Mouse (Mus musculus): ENCODE measurements around the gene A130010J15Rik. TPM values are rescaled to one million over a fixed set of nuclear protein-coding genes. Genes with fewer than 3 reads are reported as not detected.

Gene A130010J15Rik
- not detected in 2 replicates for polyA plus RNA-seq (2012)

DNA sequence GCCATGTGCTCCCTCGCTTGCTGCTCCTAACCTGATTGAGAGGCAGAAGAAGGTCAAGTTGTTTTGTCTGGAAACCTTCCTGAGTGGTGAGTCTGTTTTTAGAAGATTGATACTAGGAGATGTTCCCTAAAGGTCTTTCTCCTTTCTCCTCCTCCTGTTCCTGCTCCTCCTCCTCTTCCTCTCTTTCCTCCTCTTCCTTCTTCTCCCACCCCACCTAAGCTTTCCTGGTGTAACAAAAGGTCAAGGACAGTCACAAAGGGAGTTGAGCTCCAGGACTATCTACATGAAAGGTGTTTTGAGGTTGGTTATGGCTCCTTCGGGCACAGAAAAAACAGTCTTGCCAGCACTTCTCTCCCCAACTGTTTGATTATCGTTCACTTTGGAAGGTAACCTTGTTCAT lies at the start of gene A130010J15Rik:
A130010J15Rik (plus strand) TSS at position 301 of the 400 bp plus-strand sequence.
- H3K36me3 ChIP-seq (ENCODE audit: control insufficient read depth), result no peaks in the 10 kb centered on the region; the same call in 1 of the 2 replicates
- H3K27me3 ChIP-seq (ENCODE audit: control insufficient read depth), result peaks cover 3% of the 10 kb centered on the region; the same call in 1 of the 2 replicates
- TF ChIP-seq GATA1 (IDR thresholded peaks at IDR 0.05; ENCODE audit: low read length) (no peak), TAL1 (IDR thresholded peaks at IDR 0.05; ENCODE audit: low read length) (no peak)
- H3K4me1 ChIP-seq (ENCODE audit: control insufficient read depth), result peaks cover 9% of the 10 kb centered on the region
- H3K4me3 ChIP-seq (replicated peaks), result no peak within 1 kb of the TSS
- H3K9me3 ChIP-seq (ENCODE audit: control insufficient read depth, low read length), result no peaks in the 10 kb centered on the region

- Histone ChIP-seq H3K4me3 (replicated peaks) (no peak overlapping the region), H3K9me3 (ENCODE audit: control insufficient read depth, low read length) (no peaks in the 10 kb centered on the region), H3K4me1 (ENCODE audit: control insufficient read depth) (peaks cover 2% of the 10 kb centered on the region; the same call in 1 of the 2 replicates), H3K36me3 (ENCODE audit: control insufficient read depth) (peaks cover 87% of the 10 kb centered on the region), H3K27me3 (ENCODE audit: control insufficient read depth) (no peaks in the 10 kb centered on the region)
- no peak for TF ChIP-seq TAL1 (IDR thresholded peaks at IDR 0.05; ENCODE audit: low read length)
- no peak for TF ChIP-seq GATA1 (IDR thresholded peaks at IDR 0.05; ENCODE audit: low read length)
These were observed 45.1 kb upstream of the A130010J15Rik start for GRCm38 (mm10) chr1:193122793-193123192.

DNA sequence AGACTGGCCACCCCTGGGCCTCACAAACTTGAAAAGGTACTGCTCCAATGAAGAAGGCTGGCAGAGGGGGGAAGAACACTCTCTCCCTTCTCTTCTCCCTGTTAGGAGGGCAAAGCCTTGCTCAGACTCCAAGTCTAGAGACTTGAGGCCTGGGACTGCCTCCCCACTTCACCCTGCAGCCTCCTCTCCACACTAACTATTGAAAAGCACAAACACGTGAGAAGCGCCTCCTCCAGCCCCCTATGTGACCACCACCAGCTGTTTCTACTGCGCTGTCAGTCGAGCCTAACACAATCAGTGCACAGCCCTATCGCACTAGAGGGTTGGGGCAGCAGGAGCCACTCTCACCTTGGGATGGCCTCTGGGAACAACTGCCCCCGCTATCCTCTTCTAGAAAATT lies 44.6 kb upstream of the A130010J15Rik start:
- Histone ChIP-seq H3K36me3 (ENCODE audit: control insufficient read depth) (peaks cover 87% of the 10 kb centered on the region), H3K9me3 (ENCODE audit: control insufficient read depth, low read length) (no peaks in the 10 kb centered on the region), H3K4me1 (ENCODE audit: control insufficient read depth) (peaks cover 7% of the 10 kb centered on the region), H3K4me3 (replicated peaks) (no peak overlapping the region), H3K27me3 (ENCODE audit: control insufficient read depth) (no peaks in the 10 kb centered on the region)
- no peak for TF ChIP-seq GATA1 (IDR thresholded peaks at IDR 0.05; ENCODE audit: low read length)
- TF ChIP-seq TAL1 (IDR thresholded peaks at IDR 0.05; ENCODE audit: low read length), result no peak

GRCm38 (mm10) chr1:193125835-193126234 lies 42.0 kb upstream of the A130010J15Rik start:
- TF ChIP-seq TAL1 (IDR thresholded peaks at IDR 0.05; ENCODE audit: low read length) (no peak), GATA1 (IDR thresholded peaks at IDR 0.05; ENCODE audit: low read length) (no peak)
- H3K9me3 ChIP-seq (ENCODE audit: control insufficient read depth, low read length), result no peaks in the 10 kb centered on the region
- peaks cover 26% of the 10 kb centered on the region for H3K4me1 ChIP-seq (ENCODE audit: control insufficient read depth)
- H3K36me3 ChIP-seq (ENCODE audit: control insufficient read depth), result peaks cover 63% of the 10 kb centered on the region
- H3K27me3 ChIP-seq (ENCODE audit: control insufficient read depth), result no peaks in the 10 kb centered on the region
- H3K4me3 ChIP-seq (replicated peaks), result no peak overlapping the region

DNA sequence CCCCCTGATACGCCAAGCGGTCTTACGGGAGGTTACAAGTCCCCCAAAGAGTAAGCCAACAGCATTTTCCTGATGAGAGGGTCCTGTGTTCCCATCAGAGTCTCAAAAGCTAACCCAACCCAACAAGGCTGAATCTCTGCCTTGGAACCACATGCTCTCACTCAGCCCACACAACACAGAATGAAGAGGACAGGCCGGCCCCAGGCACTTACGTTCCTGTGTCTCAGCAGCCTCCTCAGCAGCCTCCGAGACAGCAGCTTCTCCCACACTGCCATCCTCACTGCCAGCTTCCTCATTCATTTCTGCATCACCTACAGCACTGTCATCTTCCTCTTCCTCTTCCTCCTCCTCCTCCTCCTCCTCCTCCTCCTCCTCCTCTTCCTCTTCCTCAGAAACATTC lies 39.8 kb upstream of the A130010J15Rik start:
- H3K4me3 ChIP-seq (replicated peaks), result no peak overlapping the region
- TF ChIP-seq TAL1 (IDR thresholded peaks at IDR 0.05; ENCODE audit: low read length), result no peak
- TF ChIP-seq GATA1 (IDR thresholded peaks at IDR 0.05; ENCODE audit: low read length), result no peak

DNA sequence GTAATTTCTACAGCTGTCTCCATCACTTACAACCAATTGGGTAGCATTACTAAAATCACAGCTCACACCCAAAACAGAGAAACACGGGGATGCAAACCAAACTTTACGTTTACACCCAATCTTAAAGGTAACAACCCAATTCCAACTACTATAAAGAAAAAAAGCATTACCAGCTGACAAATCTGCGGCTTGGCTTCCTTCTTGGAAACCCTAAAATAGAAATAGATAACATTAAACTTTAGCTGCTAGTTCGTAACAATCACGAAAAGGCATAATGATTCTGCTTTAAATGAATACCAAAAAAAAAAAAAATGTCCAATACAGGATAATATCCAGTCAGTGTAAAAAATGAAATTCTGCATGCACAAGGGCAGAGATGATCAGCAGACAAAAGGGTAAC lies 38.5 kb upstream of the A130010J15Rik start:
- Histone ChIP-seq H3K27me3 (ENCODE audit: control insufficient read depth) (no peaks in the 10 kb centered on the region), H3K36me3 (ENCODE audit: control insufficient read depth) (peaks cover 29% of the 10 kb centered on the region), H3K9me3 (ENCODE audit: control insufficient read depth, low read length) (no peaks in the 10 kb centered on the region), H3K4me1 (ENCODE audit: control insufficient read depth) (peaks cover 27% of the 10 kb centered on the region), H3K4me3 (replicated peaks) (peak overlapping the region; percentile 78)
- TF ChIP-seq GATA1 (IDR thresholded peaks at IDR 0.05; ENCODE audit: low read length) (no peak), TAL1 (IDR thresholded peaks at IDR 0.05; ENCODE audit: low read length) (no peak)

More for the DNA sequence above, 39.8 kb upstream of the A130010J15Rik start:
- H3K4me1 ChIP-seq (ENCODE audit: control insufficient read depth), result peaks cover 27% of the 10 kb centered on the region
- no peaks in the 10 kb centered on the region for H3K9me3 ChIP-seq (ENCODE audit: control insufficient read depth, low read length)
- peaks cover 41% of the 10 kb centered on the region for H3K36me3 ChIP-seq (ENCODE audit: control insufficient read depth)
- H3K27me3 ChIP-seq (ENCODE audit: control insufficient read depth), result no peaks in the 10 kb centered on the region

GRCm38 (mm10) chr1:193129786-193130455 lies 37.9 kb upstream of the A130010J15Rik start, which contains the start of gene Diexf:
Gene Diexf (minus strand): TSS chr1:193130272.
- no peaks in the 10 kb centered on the region for H3K9me3 ChIP-seq (ENCODE audit: control insufficient read depth, low read length)
- H3K4me1 ChIP-seq (ENCODE audit: control insufficient read depth), result peaks cover 25% of the 10 kb centered on the region
- TF ChIP-seq TAL1 (IDR thresholded peaks at IDR 0.05; ENCODE audit: low read length) (no peak), GATA1 (IDR thresholded peaks at IDR 0.05; ENCODE audit: low read length) (no peak)
- peak within 1 kb of the TSS; percentile 78 for H3K4me3 ChIP-seq (replicated peaks)
- peaks cover 24% of the 10 kb centered on the region for H3K36me3 ChIP-seq (ENCODE audit: control insufficient read depth)
- no peaks in the 10 kb centered on the region for H3K27me3 ChIP-seq (ENCODE audit: control insufficient read depth)

- TF ChIP-seq TAL1 (IDR thresholded peaks at IDR 0.05; ENCODE audit: low read length) (no peak), GATA1 (IDR thresholded peaks at IDR 0.05; ENCODE audit: low read length) (no peak)
- H3K9me3 ChIP-seq (ENCODE audit: control insufficient read depth, low read length), result no peaks in the 10 kb centered on the region
- peaks cover 25% of the 10 kb centered on the region for H3K4me1 ChIP-seq (ENCODE audit: control insufficient read depth)
- peak overlapping the region; percentile 78 for H3K4me3 ChIP-seq (replicated peaks)
- peaks cover 20% of the 10 kb centered on the region for H3K36me3 ChIP-seq (ENCODE audit: control insufficient read depth)
- H3K27me3 ChIP-seq (ENCODE audit: control insufficient read depth), result no peaks in the 10 kb centered on the region
These were observed 37.4 kb upstream of the A130010J15Rik start for GRCm38 (mm10) chr1:193130456-193130825.

DNA sequence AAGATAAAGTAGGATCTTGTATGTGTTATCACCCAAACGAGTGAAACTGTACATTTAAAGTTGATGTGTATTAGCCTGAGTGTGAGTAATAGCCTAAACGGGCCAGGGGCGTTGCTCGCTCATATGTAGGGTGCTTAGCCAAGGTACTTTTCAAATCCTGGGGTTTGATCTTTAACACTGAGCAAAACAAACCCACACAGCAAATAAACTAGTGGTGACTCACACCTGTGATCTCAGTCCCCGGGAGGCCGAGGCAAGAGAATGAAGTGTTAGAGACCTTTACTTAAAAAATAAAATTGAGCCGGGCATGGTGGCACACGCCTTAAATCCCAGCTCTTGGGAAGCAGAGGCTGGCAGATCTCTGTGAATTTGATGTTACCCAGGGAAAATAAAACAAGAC lies 37.0 kb upstream of the A130010J15Rik start:
- Histone ChIP-seq H3K4me1 (ENCODE audit: control insufficient read depth) (peaks cover 25% of the 10 kb centered on the region), H3K9me3 (ENCODE audit: control insufficient read depth, low read length) (no peaks in the 10 kb centered on the region), H3K36me3 (ENCODE audit: control insufficient read depth) (peaks cover 19% of the 10 kb centered on the region), H3K27me3 (ENCODE audit: control insufficient read depth) (no peaks in the 10 kb centered on the region), H3K4me3 (replicated peaks) (peak overlapping the region; percentile 78)
- TF ChIP-seq GATA1 (IDR thresholded peaks at IDR 0.05; ENCODE audit: low read length) (no peak), TAL1 (IDR thresholded peaks at IDR 0.05; ENCODE audit: low read length) (no peak)
